In genomic region chr14:61088187-61088586, GRCm38 (mm10) we compare ENCODE assay signal across 1 mouse cellular context.
TF ChIP-seq lines count a peak whose summit lies in the region.

No protein-coding gene starts in this region.

TF ChIP-seq in CH12.LX, 34 proteins besides CTCF, POLR2A, EP300 and RAD21 (continued from another document):
- no peak for TF ChIP-seq MEF2A (IDR thresholded peaks at IDR 0.05; ENCODE audit: borderline replicate concordance, low read depth, low read length)
- TF ChIP-seq IRF4 (IDR thresholded peaks at IDR 0.05; ENCODE audit: low read depth, low read length) = no peak
- no peak for TF ChIP-seq ELF1 (IDR thresholded peaks at IDR 0.05; ENCODE audit: low read depth, low read length)
- TF ChIP-seq JUND (conservative IDR thresholded peaks at IDR 0.05; ENCODE audit: low read depth, low read length) = no peak
- TF ChIP-seq ZMIZ1 (IDR thresholded peaks at IDR 0.05; ENCODE audit: low read depth, low read length) = no peak
- TF ChIP-seq MYC (IDR thresholded peaks at IDR 0.05; ENCODE audit: low read depth, low read length) = 0 out of 2 replicates have a peak, but pooled peaks have one; percentile 15
- 0 out of 2 replicates have a peak, but pooled peaks have one; percentile 21 for TF ChIP-seq TCF12 (IDR thresholded peaks at IDR 0.05; ENCODE audit: low read depth, low read length)
- TF ChIP-seq ZC3H11A (IDR thresholded peaks at IDR 0.05; ENCODE audit: low read depth, low read length) = 0 out of 2 replicates have a peak, but pooled peaks have one; percentile 5
- no peak for TF ChIP-seq USF2 (conservative IDR thresholded peaks at IDR 0.05; ENCODE audit: low read depth, low read length)
- TF ChIP-seq UBTF (IDR thresholded peaks at IDR 0.05; ENCODE audit: low read depth, low read length) = no peak
- no peak for TF ChIP-seq ETS1 (conservative IDR thresholded peaks at IDR 0.05; ENCODE audit: low read depth, low read length)
